Mouse (Mus musculus) midbrain, embryonic 11.5 days (tissue): ENCODE measurements around the gene Pole4. TPM values are rescaled to one million over a fixed set of nuclear protein-coding genes. Genes with fewer than 3 reads are reported as not detected.

Experiments
- ATAC-seq: fragments of 200-750 bp; cut with Nextera tagmentation; 2 replicates; pipeline ENCODE4 v1.8.0; 2017; ENCODE audit warnings: moderate TSS enrichment, moderate library complexity; ENCODE audit not compliant: low FRiP score
- DNase-seq: peaks from one replicate; pipeline ENCODE4 v3.0.0; 2015; ENCODE audit warnings: low spot score; ENCODE audit errors: missing footprints
- H3K27ac ChIP-seq: fragments of 300-500 bp; sonication (generic); 2 replicates; pipeline ENCODE4 v1.5.1; 2014; ENCODE audit warnings: low read depth, low read length
- H3K27me3 ChIP-seq: fragments of 300-500 bp; sonication (generic); 2 replicates; pipeline ENCODE4 v1.6.1; 2014; ENCODE audit warnings: mild to moderate bottlenecking, low read length, moderate library complexity, mixed read lengths; ENCODE audit not compliant: control insufficient read depth, insufficient read depth
- H3K36me3 ChIP-seq: fragments of 300-500 bp; sonication (generic); 2 replicates; pipeline ENCODE4 v1.6.1; 2014; ENCODE audit warnings: mild to moderate bottlenecking, low read length, moderate library complexity, mixed read lengths; ENCODE audit not compliant: control insufficient read depth, insufficient read depth
- H3K4me1 ChIP-seq: fragments of 300-500 bp; sonication (generic); 2 replicates; pipeline ENCODE4 v1.6.1; 2014; ENCODE audit warnings: low read length; ENCODE audit not compliant: control insufficient read depth, insufficient read depth
- H3K4me2 ChIP-seq: fragments of 300-500 bp; sonication (generic); 2 replicates; pipeline ENCODE4 v1.6.1; 2014; ENCODE audit warnings: mild to moderate bottlenecking, moderate library complexity
- H3K4me3 ChIP-seq: fragments of 300-500 bp; sonication (generic); 2 replicates; pipeline ENCODE4 v1.5.1; 2014; ENCODE audit warnings: low read depth, low read length
- H3K9ac ChIP-seq: fragments of 300-500 bp; sonication (generic); 2 replicates; pipeline ENCODE4 v1.6.1; 2014; ENCODE audit warnings: low read length
- H3K9me3 ChIP-seq: fragments of 300-500 bp; sonication (generic); 2 replicates; pipeline ENCODE4 v1.6.1; 2016; ENCODE audit warnings: low read length; ENCODE audit not compliant: control insufficient read depth
- WGBS: fragments of 180-500 bp; shearing (Covaris S2); extraction: QIAGEN DNeasy Blood & Tissue Kit; methylation state at CpG from one replicate; pipeline ENCODE4 v1.1.7; 2014; 5-methylcytosine and 5-hydroxymethylcytosine counted together
- polyA plus RNA-seq: library from polyadenylated mRNA; unstranded; fragments of >200 nt; fragmentation: Nextera tagmentation; extraction: Ambion mirVana; gene quantifications from 2 replicates; pipeline ENCODE4 v1.2.1, GENCODE M21; 2014

Pole4 gene
- polyA plus RNA-seq, 1 experiment from 2014 or later: 107 TPM

DNA sequence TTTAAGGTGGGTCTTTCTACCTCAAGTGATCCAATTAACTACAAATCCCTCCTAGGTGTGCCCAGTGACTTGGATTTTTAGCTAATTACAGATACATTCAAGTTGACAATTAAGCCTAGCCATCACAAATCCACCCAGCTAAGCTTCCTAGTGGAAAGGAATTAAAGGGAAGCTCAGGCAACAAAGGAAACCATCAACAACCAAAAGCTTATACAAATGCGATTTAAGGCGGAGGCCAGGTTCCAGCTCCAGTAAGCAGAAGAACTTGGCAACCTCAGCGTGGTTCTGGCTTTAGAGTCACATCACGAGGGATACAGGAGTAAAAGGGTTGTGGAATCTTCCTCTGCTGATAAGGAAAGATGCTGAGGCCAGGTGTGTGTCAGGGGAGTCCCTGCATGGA, 92.0 kb downstream of the Pole4 start:
- no peaks in the 10 kb centered on the region for H3K27me3 ChIP-seq
- no peak overlapping the region for H3K4me2 ChIP-seq
- WGBS: 38% methylated on average over 4 of the region's 4 CpGs
- DNase-seq: no peak
- H3K27ac ChIP-seq: no peak overlapping the region
- no peak for ATAC-seq
- no peak overlapping the region for H3K4me3 ChIP-seq
- no peaks in the 10 kb centered on the region for H3K9me3 ChIP-seq
- no peaks in the 10 kb centered on the region for H3K36me3 ChIP-seq
- H3K9ac ChIP-seq: no peak overlapping the region
- H3K4me1 ChIP-seq: no peaks in the 10 kb centered on the region; the same call in 1 of the 2 replicates

DNA sequence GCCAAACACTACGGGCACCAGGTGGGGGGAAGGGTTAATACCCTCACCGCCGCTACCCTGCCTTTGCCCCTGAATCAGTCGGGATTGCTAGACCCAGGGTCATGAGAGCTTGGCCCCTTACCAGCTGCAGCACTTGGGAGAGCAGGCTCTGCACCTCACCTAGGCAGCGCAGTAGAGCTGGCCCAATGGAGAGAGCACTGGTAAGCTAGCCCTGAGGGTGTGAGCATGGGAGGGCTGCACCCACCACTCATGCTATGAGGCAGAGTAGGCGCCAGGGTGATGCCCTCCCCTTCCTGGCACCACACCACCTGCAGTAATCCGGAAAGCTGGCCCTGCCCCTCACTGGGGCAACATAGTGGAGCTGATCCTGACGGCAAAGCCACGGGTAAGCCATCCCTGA, 94.1 kb downstream of the Pole4 start:
- no peaks in the 10 kb centered on the region for H3K27me3 ChIP-seq
- H3K4me3 ChIP-seq: no peak overlapping the region
- WGBS: 84% methylated on average over 9 of the region's 9 CpGs
- no peaks in the 10 kb centered on the region; the same call in 1 of the 2 replicates for H3K4me1 ChIP-seq
- DNase-seq (no peak), ATAC-seq (no peak; the same call in 1 of the 2 replicates)
- no peak overlapping the region for H3K4me2 ChIP-seq
- H3K9ac ChIP-seq: no peak overlapping the region
- H3K36me3 ChIP-seq: no peaks in the 10 kb centered on the region
- H3K9me3 ChIP-seq: no peaks in the 10 kb centered on the region
- no peak overlapping the region for H3K27ac ChIP-seq

- Histone ChIP-seq H3K4me3 (no peak overlapping the region), H3K9me3 (no peaks in the 10 kb centered on the region), H3K9ac (no peak overlapping the region), H3K4me1 (no peaks in the 10 kb centered on the region; the same call in 1 of the 2 replicates), H3K36me3 (no peaks in the 10 kb centered on the region), H3K27ac (no peak overlapping the region), H3K4me2 (no peak overlapping the region), H3K27me3 (no peaks in the 10 kb centered on the region)
- WGBS: 64% methylated on average over 7 of the region's 7 CpGs
- DNase-seq (no peak), ATAC-seq (peak; percentile 59)
These were observed 95.7 kb downstream of the Pole4 start for GRCm38 (mm10) chr6:82609339-82609926.

DNA sequence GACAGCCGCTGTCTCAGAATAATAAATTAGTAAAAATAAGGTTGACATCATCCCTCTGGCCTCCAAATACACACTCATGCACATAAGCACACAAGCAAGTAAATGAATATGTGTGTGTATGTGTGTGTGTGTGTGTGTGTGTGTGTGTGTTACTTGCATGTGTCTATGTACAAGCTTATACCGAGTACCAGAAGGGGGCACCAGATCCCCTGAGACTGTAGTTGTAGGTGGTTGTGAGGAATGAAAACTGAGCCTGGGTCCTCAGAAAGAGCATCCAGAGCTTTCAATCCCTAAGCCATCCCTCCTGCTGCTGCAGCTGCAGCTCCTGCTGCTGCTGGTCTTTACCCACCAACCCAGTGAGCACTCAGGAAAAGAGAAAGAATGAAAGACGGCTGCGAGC, 96.4 kb downstream of the Pole4 start:
- no peak overlapping the region for H3K27ac ChIP-seq
- H3K9ac ChIP-seq: no peak overlapping the region
- ATAC-seq (no peak), DNase-seq (no peak)
- H3K9me3 ChIP-seq: no peaks in the 10 kb centered on the region
- no peak overlapping the region for H3K4me3 ChIP-seq
- 89% methylated on average over 4 of the region's 4 CpGs for WGBS
- H3K36me3 ChIP-seq: no peaks in the 10 kb centered on the region
- no peak overlapping the region for H3K4me2 ChIP-seq
- no peaks in the 10 kb centered on the region; the same call in 1 of the 2 replicates for H3K4me1 ChIP-seq
- no peaks in the 10 kb centered on the region for H3K27me3 ChIP-seq

DNA sequence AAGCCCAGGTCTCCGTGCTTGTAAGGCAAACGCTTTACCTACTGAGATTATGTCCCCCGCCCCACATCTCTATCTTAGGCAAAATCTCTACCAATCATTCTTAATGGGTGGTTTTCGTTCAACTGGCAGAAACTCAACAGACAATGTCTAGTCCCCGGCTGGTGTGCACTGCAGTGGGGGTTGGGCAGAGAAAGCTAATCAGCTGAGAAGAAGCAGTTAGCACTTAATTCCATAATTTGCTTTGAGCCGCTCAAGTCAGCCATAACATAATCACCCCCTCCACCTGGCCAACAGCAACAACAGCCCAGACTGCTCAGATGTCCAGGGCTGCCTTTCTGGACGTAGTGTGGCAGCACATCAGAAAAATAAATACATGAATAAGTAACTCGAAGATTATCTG, 100.4 kb downstream of the Pole4 start:
- Histone ChIP-seq H3K4me1 (no peaks in the 10 kb centered on the region; the same call in 1 of the 2 replicates), H3K4me2 (no peak overlapping the region), H3K4me3 (no peak overlapping the region), H3K9ac (no peak overlapping the region), H3K27me3 (no peaks in the 10 kb centered on the region), H3K27ac (no peak overlapping the region), H3K9me3 (no peaks in the 10 kb centered on the region), H3K36me3 (no peaks in the 10 kb centered on the region)
- no peak for DNase-seq
- no peak for ATAC-seq
- 57% methylated on average over 8 of the region's 8 CpGs for WGBS

DNA sequence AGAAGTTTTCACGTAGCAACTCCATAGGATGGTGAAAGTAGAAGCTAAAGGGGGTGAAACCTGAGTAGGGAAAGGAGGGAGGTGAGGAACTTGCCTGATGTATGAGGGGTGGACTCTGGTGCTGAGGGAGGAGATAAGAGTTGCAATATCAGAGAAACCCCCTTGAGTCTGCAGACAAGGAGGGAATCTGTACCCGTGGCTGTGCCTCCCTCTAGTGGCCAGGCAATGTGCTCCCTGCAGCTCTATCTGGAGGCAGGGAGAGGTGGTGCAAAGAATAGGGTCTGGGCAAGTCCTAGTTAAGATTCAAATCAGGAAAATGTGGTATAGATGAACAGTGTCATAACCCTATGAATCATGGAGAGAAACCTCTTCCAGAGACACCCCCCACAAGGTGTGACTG, 101.5 kb downstream of the Pole4 start:
- 52% methylated on average over 2 of the region's 2 CpGs for WGBS
- Histone ChIP-seq H3K4me1 (no peaks in the 10 kb centered on the region), H3K9me3 (no peaks in the 10 kb centered on the region), H3K4me3 (no peak overlapping the region), H3K27ac (no peak overlapping the region), H3K36me3 (no peaks in the 10 kb centered on the region), H3K4me2 (no peak overlapping the region), H3K27me3 (no peaks in the 10 kb centered on the region), H3K9ac (no peak overlapping the region)
- ATAC-seq (peak; percentile 68; the same call in 1 of the 2 replicates), DNase-seq (no peak)

DNA sequence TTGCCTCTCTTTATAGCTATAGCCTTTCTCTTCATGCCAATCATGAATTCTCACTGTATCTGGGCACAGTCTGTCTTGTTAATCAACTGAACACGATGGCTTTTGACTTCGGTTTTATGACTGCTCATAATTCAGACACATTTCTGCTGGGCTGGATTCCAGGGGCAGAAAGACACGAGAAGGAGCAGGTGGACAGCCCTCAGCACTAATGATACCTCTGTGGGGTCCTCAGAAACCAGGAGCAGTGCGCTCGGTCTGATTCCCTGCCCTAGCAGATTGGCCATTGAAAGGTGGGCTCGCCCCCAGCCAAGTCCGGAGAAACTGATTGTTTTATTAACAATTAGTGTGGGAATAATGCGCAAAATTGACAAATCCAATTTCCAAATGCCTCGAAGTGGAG, 101.9 kb downstream of the Pole4 start:
- H3K27ac ChIP-seq: no peak overlapping the region
- H3K36me3 ChIP-seq: no peaks in the 10 kb centered on the region
- 90% methylated on average over 9 of the region's 9 CpGs for WGBS
- no peaks in the 10 kb centered on the region for H3K9me3 ChIP-seq
- H3K9ac ChIP-seq: no peak overlapping the region
- no peak overlapping the region for H3K4me2 ChIP-seq
- H3K27me3 ChIP-seq: no peaks in the 10 kb centered on the region
- DNase-seq: no peak
- no peak overlapping the region for H3K4me3 ChIP-seq
- no peak for ATAC-seq
- no peaks in the 10 kb centered on the region for H3K4me1 ChIP-seq

DNA sequence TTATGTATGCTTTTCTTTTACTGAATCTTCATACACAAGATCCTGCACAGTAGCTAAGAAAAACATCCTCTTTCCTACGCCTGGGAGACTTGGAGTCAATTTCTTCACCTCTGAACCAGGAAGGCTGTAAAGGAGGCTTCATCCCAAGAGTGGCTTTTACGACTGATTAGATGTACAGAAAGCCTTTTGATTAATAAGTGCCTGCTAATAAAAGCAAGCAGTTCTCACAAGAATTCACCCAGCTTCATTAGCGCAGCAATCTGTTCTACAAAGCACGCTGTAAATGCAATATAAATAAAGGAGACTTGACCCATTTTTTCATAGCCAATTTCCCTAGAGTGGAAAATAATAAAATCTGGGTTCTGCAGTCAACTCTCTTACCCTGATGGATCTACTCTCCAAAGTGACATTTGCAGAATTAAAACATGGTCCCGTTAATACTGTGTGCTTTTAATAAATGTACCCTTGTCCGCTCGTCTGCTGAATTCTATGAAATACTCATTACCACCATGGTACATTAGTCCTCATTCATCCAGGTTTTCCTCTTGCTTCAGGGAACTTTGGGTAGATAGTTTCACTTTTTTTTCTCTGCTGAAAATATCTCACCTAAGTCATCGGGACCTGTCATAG, 109.6 kb downstream of the Pole4 start:
- H3K27ac ChIP-seq: no peak overlapping the region
- no peaks in the 10 kb centered on the region for H3K27me3 ChIP-seq
- H3K4me2 ChIP-seq: no peak overlapping the region
- H3K36me3 ChIP-seq: no peaks in the 10 kb centered on the region
- ATAC-seq: no peak
- no peak overlapping the region for H3K9ac ChIP-seq
- H3K4me3 ChIP-seq: no peak overlapping the region
- H3K9me3 ChIP-seq: no peaks in the 10 kb centered on the region
- H3K4me1 ChIP-seq: no peaks in the 10 kb centered on the region
- no peak for DNase-seq
- 78% methylated on average over 8 of the region's 8 CpGs for WGBS

DNA sequence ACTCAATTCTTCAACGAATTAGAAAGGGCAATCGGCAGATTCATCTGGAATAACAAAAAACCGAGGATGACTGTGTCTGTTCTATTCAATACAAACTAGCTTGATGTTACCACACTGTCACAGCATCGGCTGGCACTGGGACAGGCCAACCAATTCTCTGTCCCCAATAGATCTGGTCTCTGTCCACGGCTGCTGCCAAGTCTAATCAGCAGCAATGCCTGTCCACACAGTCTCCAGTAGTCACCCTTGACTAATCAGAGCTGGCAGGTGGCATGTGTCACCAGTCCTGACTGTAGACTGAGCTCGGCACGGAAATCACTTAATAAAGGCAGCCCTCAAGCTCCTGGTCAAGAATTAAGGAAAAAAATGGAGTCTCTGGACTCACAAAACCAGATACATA, 115.8 kb downstream of the Pole4 start:
- no peak overlapping the region for H3K4me3 ChIP-seq
- no peak overlapping the region for H3K9ac ChIP-seq
- no peak for ATAC-seq
- no peaks in the 10 kb centered on the region for H3K4me1 ChIP-seq
- no peaks in the 10 kb centered on the region for H3K36me3 ChIP-seq
- H3K27me3 ChIP-seq: no peaks in the 10 kb centered on the region
- WGBS: 86% methylated on average over 7 of the region's 7 CpGs
- no peak overlapping the region for H3K4me2 ChIP-seq
- DNase-seq: no peak
- no peak overlapping the region for H3K27ac ChIP-seq
- H3K9me3 ChIP-seq: no peaks in the 10 kb centered on the region
